20 mouse cellular contexts compared by ENCODE assay signal in genomic region chr9:118739071-118739470, GRCm38 (mm10).
"Had no signal": no experiment of that assay in that cellular context is flagged by ENCODE, and none has a peak within 500 bp of the region (broad histone marks: within the 10 kb centered on the region; RNA-seq: fewer than 3 reads in every experiment).

No protein-coding gene starts in this region.

- H3K36me3 ChIP-seq: midbrain, embryonic 10.5 days; midbrain, embryonic 12.5 days; neural tube, embryonic 13.5 days; neural tube, embryonic 15.5 days; stomach, embryonic 15.5 days had no signal

- H3K4me2 ChIP-seq: lung, embryonic 14.5 days; midbrain, embryonic 12.5 days; neural tube, embryonic 13.5 days; neural tube, embryonic 15.5 days; stomach, embryonic 15.5 days had no signal

- ATAC-seq: midbrain, embryonic 16.5 days had no signal

- H3K9me3 ChIP-seq: midbrain, embryonic 10.5 days; midbrain, embryonic 12.5 days; neural tube, embryonic 13.5 days; neural tube, embryonic 15.5 days; stomach, embryonic 15.5 days had no signal

- H3K9ac ChIP-seq: lung, embryonic 14.5 days; midbrain, embryonic 12.5 days; neural tube, embryonic 13.5 days; neural tube, embryonic 15.5 days; stomach, embryonic 15.5 days had no signal

- H3K4me1 ChIP-seq: midbrain, embryonic 12.5 days; neural tube, embryonic 13.5 days had no signal

- H3K4me3 ChIP-seq: midbrain, embryonic 10.5 days; midbrain, embryonic 12.5 days; myocyte; neural tube, embryonic 13.5 days; neural tube, embryonic 15.5 days; stomach, embryonic 15.5 days had no signal

- H3K27ac ChIP-seq: midbrain, embryonic 10.5 days; midbrain, embryonic 12.5 days; neural tube, embryonic 13.5 days; neural tube, embryonic 15.5 days; stomach, postnatal 0 days had no signal

- H3K27me3 ChIP-seq: midbrain, embryonic 12.5 days; neural tube, embryonic 13.5 days; neural tube, embryonic 15.5 days; stomach, embryonic 15.5 days had no signal

- DNase-seq: lung, adult 18-20 months; lung, embryonic 14.5 days; lung, postnatal 10 days; lung, postnatal 4 days; midbrain, embryonic 14.5 days; retina, postnatal 1 day; right cerebral cortex, adult 18-20 months; right cerebral cortex, postnatal 25 days; right cerebral cortex, postnatal 4 days; thymus, adult 2 months; thymus, postnatal 25 days; thymus, postnatal 4 days had no signal
